8 mouse cellular contexts compared by ENCODE assay signal in the genomic region with DNA sequence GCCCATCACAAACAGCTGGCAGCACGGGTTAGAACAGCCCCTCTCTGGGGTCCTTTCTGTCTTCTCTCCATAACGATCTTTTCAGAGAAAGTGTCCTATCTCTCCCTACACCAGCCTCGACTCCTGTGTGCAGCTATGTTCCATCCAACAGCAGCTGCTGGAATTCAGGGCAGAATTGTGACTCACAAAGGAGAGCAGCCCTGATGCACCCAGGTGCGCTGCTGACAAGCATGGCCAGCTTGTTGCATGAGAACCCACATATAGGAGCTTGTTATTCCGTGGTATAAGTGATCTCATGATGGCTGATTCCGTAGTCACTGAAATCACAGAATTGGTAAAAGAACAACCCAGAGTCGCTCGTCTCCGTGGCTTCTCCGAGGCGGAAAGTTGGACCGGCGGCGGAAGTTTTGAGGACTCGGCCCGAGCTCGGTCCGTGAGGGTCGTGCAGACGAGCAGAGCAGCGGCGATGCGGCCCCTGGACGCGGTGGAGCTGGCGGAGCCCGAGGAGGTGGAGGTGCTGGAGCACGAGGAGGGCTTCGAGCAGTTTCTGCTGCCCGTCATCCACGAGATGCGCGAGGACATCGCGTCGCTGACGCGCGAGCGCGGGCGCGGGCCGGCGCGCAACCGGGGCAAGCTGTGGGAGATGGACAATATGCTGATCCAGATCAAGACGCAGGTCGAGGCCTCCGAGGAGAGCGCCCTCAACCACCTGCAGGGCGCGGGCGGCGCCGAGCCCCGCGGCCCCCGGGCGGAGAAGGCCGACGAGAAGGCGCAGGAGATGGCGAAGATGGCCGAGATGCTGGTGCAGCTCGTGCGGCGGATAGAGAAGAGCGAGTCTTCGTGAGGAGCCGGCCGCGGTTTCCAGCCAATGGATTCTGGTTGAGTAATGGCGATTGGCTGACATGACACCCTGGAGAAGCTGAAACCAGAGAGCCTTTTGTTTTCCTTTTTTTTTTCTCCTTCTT. TPM values are rescaled to one million over a fixed set of nuclear protein-coding genes. Genes with fewer than 3 reads are reported as not detected.
DNase-seq lines count a peak whose midpoint lies in the region; ATAC-seq lines count a peak whose summit lies in the region.
"Not testable (repeated sequence)": the region's sequence is repeated elsewhere in the genome, so short reads cannot be mapped to it uniquely, and the experiment has no call there.

No protein-coding gene starts in this region.

- not testable (repeated sequence) for H3K9me3 ChIP-seq in forebrain, embryonic 16.5 days (ENCODE audit: control insufficient read depth, low read length); kidney, embryonic 16.5 days (ENCODE audit: low read length); liver, embryonic 13.5 days (replicated peaks); midbrain, embryonic 16.5 days (replicated peaks; ENCODE audit: control insufficient read depth, low read length, poor library complexity, severe bottlenecking); stomach, embryonic 15.5 days

- H3K9ac ChIP-seq in forebrain, embryonic 16.5 days (replicated peaks; ENCODE audit: low read depth, low read length); liver, embryonic 13.5 days; stomach, embryonic 15.5 days: not testable (repeated sequence)
- H3K9ac ChIP-seq in kidney, embryonic 16.5 days (replicated peaks; ENCODE audit: low read length), result peak overlapping the region; percentile 50; the same call in 1 of the 2 replicates
- H3K9ac ChIP-seq in midbrain, embryonic 16.5 days (ENCODE audit: low read depth, low read length), result peak overlapping the region; percentile 4

- H3K4me3 ChIP-seq in forebrain, embryonic 16.5 days (replicated peaks; ENCODE audit: low read length), result peak overlapping the region; percentile 28
- H3K4me3 ChIP-seq in kidney, embryonic 16.5 days (ENCODE audit: low read length), result peak overlapping the region; percentile 40
- peak overlapping the region; percentile 10; the same call in 1 of the 2 replicates for H3K4me3 ChIP-seq in liver, embryonic 13.5 days (replicated peaks)
- H3K4me3 ChIP-seq in midbrain, embryonic 16.5 days (ENCODE audit: low read depth, low read length), result peak overlapping the region; percentile 37
- H3K4me3 ChIP-seq in stomach, embryonic 15.5 days (replicated peaks), result peak overlapping the region; percentile 37

- H3K4me1 ChIP-seq in forebrain, embryonic 16.5 days (replicated peaks; ENCODE audit: control insufficient read depth, insufficient read depth, low read length); kidney, embryonic 16.5 days (ENCODE audit: insufficient read depth, low read length); liver, embryonic 13.5 days (replicated peaks); midbrain, embryonic 16.5 days (ENCODE audit: control insufficient read depth, insufficient read depth, low read length); stomach, embryonic 15.5 days: not testable (repeated sequence)

- not testable (repeated sequence) for H3K36me3 ChIP-seq in forebrain, embryonic 16.5 days (ENCODE audit: control insufficient read depth, insufficient read depth); kidney, embryonic 16.5 days (ENCODE audit: insufficient read depth, low read length); liver, embryonic 13.5 days; midbrain, embryonic 16.5 days (ENCODE audit: control insufficient read depth, insufficient read depth, low read length); stomach, embryonic 15.5 days

- ATAC-seq in common myeloid progenitor, adult 5-6 weeks (replicated peaks; ENCODE audit: low read depth, poor library complexity, severe bottlenecking), result peak; percentile 44
- ATAC-seq in forebrain, embryonic 16.5 days, result peak; percentile 45
- ATAC-seq in kidney, embryonic 16.5 days (ENCODE audit: low FRiP score, low TSS enrichment), result peak; percentile 33; the same call in 1 of the 2 replicates
- not testable (repeated sequence) for ATAC-seq in liver, embryonic 13.5 days (ENCODE audit: low read depth); stomach, embryonic 15.5 days (ENCODE audit: insufficient read depth, low FRiP score, low read depth)
- peak; percentile 76 for ATAC-seq in midbrain, embryonic 16.5 days

- WGBS in forebrain, embryonic 16.5 days, result 2% methylated on average over 74 of the region's 74 CpGs
- 2% methylated on average over 68 of the region's 74 CpGs for WGBS in kidney, embryonic 16.5 days
- 3% methylated on average over 74 of the region's 74 CpGs for WGBS in liver, embryonic 13.5 days (ENCODE audit: insufficient replicate concordance)
- WGBS in midbrain, embryonic 16.5 days, result 3% methylated on average over 68 of the region's 74 CpGs
- WGBS in stomach, embryonic 15.5 days, result 3% methylated on average over 74 of the region's 74 CpGs

- H3K27ac ChIP-seq in forebrain, embryonic 16.5 days (ENCODE audit: low read length); kidney, embryonic 16.5 days (ENCODE audit: low read length); liver, embryonic 13.5 days; midbrain, embryonic 16.5 days (ENCODE audit: low read length); stomach, embryonic 15.5 days: not testable (repeated sequence)

- peak; percentile 10 for DNase-seq in T-cell, adult 2 months (ENCODE audit: low spot score)
- DNase-seq in heart, postnatal 4 days, result peak; percentile 20
- not testable (repeated sequence) for DNase-seq in liver, embryonic 13.5 days

- peaks cover 25% of the 10 kb centered on the region for H3K27me3 ChIP-seq in forebrain, embryonic 16.5 days (replicated peaks; ENCODE audit: control insufficient read depth, insufficient read depth, low read length)
- peaks cover 26% of the 10 kb centered on the region for H3K27me3 ChIP-seq in kidney, embryonic 16.5 days (ENCODE audit: insufficient read depth, low read length)
- H3K27me3 ChIP-seq in liver, embryonic 13.5 days, result peaks cover 76% of the 10 kb centered on the region
- peaks cover 17% of the 10 kb centered on the region for H3K27me3 ChIP-seq in midbrain, embryonic 16.5 days (ENCODE audit: control insufficient read depth, insufficient read depth, low read depth, low read length)
- peaks cover 14% of the 10 kb centered on the region for H3K27me3 ChIP-seq in stomach, embryonic 15.5 days (replicated peaks)

- peak overlapping the region; percentile 45 for H3K4me2 ChIP-seq in forebrain, embryonic 16.5 days (ENCODE audit: low read length)
- peak overlapping the region; percentile 59 for H3K4me2 ChIP-seq in kidney, embryonic 16.5 days (replicated peaks; ENCODE audit: low read depth, low read length)
- H3K4me2 ChIP-seq in liver, embryonic 13.5 days, result peak overlapping the region; percentile 37
- H3K4me2 ChIP-seq in midbrain, embryonic 16.5 days (ENCODE audit: low read length), result peak overlapping the region; percentile 61
- peak overlapping the region; percentile 75 for H3K4me2 ChIP-seq in stomach, embryonic 15.5 days

RNA-seq across cellular contexts. Expression of a gene that starts 9.8 kb away (rescaled TPM):
- total RNA-seq in common myeloid progenitor, adult 5-6 weeks (2017), result 1.4 TPM in 1 of 2 replicates, not detected in the other
- 0.67 TPM in 1 of 2 replicates, not detected in the other for polyA plus RNA-seq in forebrain, embryonic 16.5 days (2015; fragmentation: Nextera tagmentation; extraction: Ambion mirVana)
- total RNA-seq in heart, postnatal 4 days (2021), result under 1 TPM; 0.41 to 0.52 TPM
- 2.2 and 2.7 TPM in 2 replicates for polyA plus RNA-seq in kidney, embryonic 16.5 days (2015; fragmentation: Nextera tagmentation; extraction: Ambion mirVana)
- 0.81 and 0.95 TPM in 2 replicates for polyA plus RNA-seq in liver, embryonic 13.5 days (2015; fragmentation: Nextera tagmentation; extraction: Ambion mirVana)
- 0.29 and 0.50 TPM in 2 replicates for polyA plus RNA-seq in midbrain, embryonic 16.5 days (2015; fragmentation: Nextera tagmentation; extraction: Ambion mirVana)
- 3.0 and 4.0 TPM in 2 replicates for polyA plus RNA-seq in stomach, embryonic 15.5 days (2015; fragmentation: Nextera tagmentation; extraction: Ambion mirVana)

RNA-seq across cellular contexts. Expression of a gene that starts 25.0 kb away (rescaled TPM):
- total RNA-seq in common myeloid progenitor, adult 5-6 weeks (2017), result not detected in 2 replicates
- 0.29 and 0.37 TPM in 2 replicates for polyA plus RNA-seq in forebrain, embryonic 16.5 days (2015; fragmentation: Nextera tagmentation; extraction: Ambion mirVana)
- total RNA-seq in heart, postnatal 4 days (2021), result under 1 TPM in 1 of 2 experiments, not detected in 1; 0.17 TPM
- 3.9 and 4.7 TPM in 2 replicates for polyA plus RNA-seq in kidney, embryonic 16.5 days (2015; fragmentation: Nextera tagmentation; extraction: Ambion mirVana)
- 0.43 and 0.58 TPM in 2 replicates for polyA plus RNA-seq in liver, embryonic 13.5 days (2015; fragmentation: Nextera tagmentation; extraction: Ambion mirVana)
- 0.33 and 0.37 TPM in 2 replicates for polyA plus RNA-seq in midbrain, embryonic 16.5 days (2015; fragmentation: Nextera tagmentation; extraction: Ambion mirVana)
- polyA plus RNA-seq in stomach, embryonic 15.5 days (2015; fragmentation: Nextera tagmentation; extraction: Ambion mirVana), result 0.46 and 0.49 TPM in 2 replicates

RNA-seq across cellular contexts. Expression of a gene that starts 26.2 kb away (rescaled TPM):
- 0.39 and 0.87 TPM in 2 replicates for total RNA-seq in common myeloid progenitor, adult 5-6 weeks (2017)
- polyA plus RNA-seq in forebrain, embryonic 16.5 days (2015; fragmentation: Nextera tagmentation; extraction: Ambion mirVana), result 0.19 and 0.22 TPM in 2 replicates
- 1 to 10 TPM; 2.2 to 3.5 TPM for total RNA-seq in heart, postnatal 4 days (2021)
- polyA plus RNA-seq in kidney, embryonic 16.5 days (2015; fragmentation: Nextera tagmentation; extraction: Ambion mirVana), result 1.5 and 2.5 TPM in 2 replicates
- 0.16 and 0.24 TPM in 2 replicates for polyA plus RNA-seq in liver, embryonic 13.5 days (2015; fragmentation: Nextera tagmentation; extraction: Ambion mirVana)
- polyA plus RNA-seq in midbrain, embryonic 16.5 days (2015; fragmentation: Nextera tagmentation; extraction: Ambion mirVana), result 0.09 and 0.17 TPM in 2 replicates
- 3.5 and 4.0 TPM in 2 replicates for polyA plus RNA-seq in stomach, embryonic 15.5 days (2015; fragmentation: Nextera tagmentation; extraction: Ambion mirVana)

RNA-seq across cellular contexts. Expression of a gene that starts 27.0 kb away (rescaled TPM):
- total RNA-seq in common myeloid progenitor, adult 5-6 weeks (2017), result 1.2 TPM in 1 of 2 replicates, not detected in the other
- 0.55 and 0.86 TPM in 2 replicates for polyA plus RNA-seq in forebrain, embryonic 16.5 days (2015; fragmentation: Nextera tagmentation; extraction: Ambion mirVana)
- under 1 TPM; 0.32 to 0.45 TPM for total RNA-seq in heart, postnatal 4 days (2021)
- polyA plus RNA-seq in kidney, embryonic 16.5 days (2015; fragmentation: Nextera tagmentation; extraction: Ambion mirVana), result 0.28 TPM in 1 of 2 replicates, not detected in the other
- polyA plus RNA-seq in liver, embryonic 13.5 days (2015; fragmentation: Nextera tagmentation; extraction: Ambion mirVana), result 0.78 and 0.88 TPM in 2 replicates
- polyA plus RNA-seq in midbrain, embryonic 16.5 days (2015; fragmentation: Nextera tagmentation; extraction: Ambion mirVana), result 0.46 and 0.50 TPM in 2 replicates
- 0.12 and 0.37 TPM in 2 replicates for polyA plus RNA-seq in stomach, embryonic 15.5 days (2015; fragmentation: Nextera tagmentation; extraction: Ambion mirVana)

RNA-seq across cellular contexts. Expression of a gene that starts 41.5 kb away (rescaled TPM):
- total RNA-seq in common myeloid progenitor, adult 5-6 weeks (2017), result 56.6 and 62.0 TPM in 2 replicates
- 72.2 and 74.1 TPM in 2 replicates for polyA plus RNA-seq in forebrain, embryonic 16.5 days (2015; fragmentation: Nextera tagmentation; extraction: Ambion mirVana)
- 10 to 100 TPM; 31.9 to 35.4 TPM for total RNA-seq in heart, postnatal 4 days (2021)
- 80.0 and 83.3 TPM in 2 replicates for polyA plus RNA-seq in kidney, embryonic 16.5 days (2015; fragmentation: Nextera tagmentation; extraction: Ambion mirVana)
- polyA plus RNA-seq in liver, embryonic 13.5 days (2015; fragmentation: Nextera tagmentation; extraction: Ambion mirVana), result 61.2 and 61.6 TPM in 2 replicates
- polyA plus RNA-seq in midbrain, embryonic 16.5 days (2015; fragmentation: Nextera tagmentation; extraction: Ambion mirVana), result 63.6 and 67.6 TPM in 2 replicates
- 73.1 and 77.4 TPM in 2 replicates for polyA plus RNA-seq in stomach, embryonic 15.5 days (2015; fragmentation: Nextera tagmentation; extraction: Ambion mirVana)
